Mouse (Mus musculus) adrenal gland, postnatal 10 days (tissue): ENCODE data around the gene Hacl1. TPM values are rescaled to one million over a fixed set of nuclear protein-coding genes. Genes with fewer than 3 reads are reported as not detected.

Experiments
- DNase-seq: peaks from one replicate; pipeline ENCODE4 v3.0.0; 2021; ENCODE audit warnings: mixed read lengths
- long read RNA-seq, 2 experiments: library from polyadenylated mRNA; stranded (forward); transcript quantifications; one replicate each; pipeline ENCODE4 v2.0.0; 2021
- total RNA-seq, 2 experiments: library from RNA; stranded (reverse); gene quantifications; 2 replicates each; pipeline ENCODE4 v1.2.3; 2021

The Hacl1 gene
- total RNA-seq, result 100 to 1,000 TPM in 1 of 2 experiments, 10 to 100 TPM in 1; 86.3 to 159 TPM
- long read RNA-seq, experiment 1, transcript Hacl1-201 (17 exons, 2,644 nt), result major isoform, 188 of 202 reads
- long read RNA-seq, experiment 1, partial matches to known transcripts, result 8 of 202 reads
- long read RNA-seq, experiment 1, other reads (novel, unspliced or antisense), result 6 of 202 reads
- long read RNA-seq, experiment 2, transcript Hacl1-201 (17 exons, 2,644 nt), result major isoform, 37 of 42 reads
- long read RNA-seq, experiment 2, partial matches to known transcripts, result 4 of 42 reads
- long read RNA-seq, experiment 2, other reads (novel, unspliced or antisense), result 1 of 42 reads

DNA sequence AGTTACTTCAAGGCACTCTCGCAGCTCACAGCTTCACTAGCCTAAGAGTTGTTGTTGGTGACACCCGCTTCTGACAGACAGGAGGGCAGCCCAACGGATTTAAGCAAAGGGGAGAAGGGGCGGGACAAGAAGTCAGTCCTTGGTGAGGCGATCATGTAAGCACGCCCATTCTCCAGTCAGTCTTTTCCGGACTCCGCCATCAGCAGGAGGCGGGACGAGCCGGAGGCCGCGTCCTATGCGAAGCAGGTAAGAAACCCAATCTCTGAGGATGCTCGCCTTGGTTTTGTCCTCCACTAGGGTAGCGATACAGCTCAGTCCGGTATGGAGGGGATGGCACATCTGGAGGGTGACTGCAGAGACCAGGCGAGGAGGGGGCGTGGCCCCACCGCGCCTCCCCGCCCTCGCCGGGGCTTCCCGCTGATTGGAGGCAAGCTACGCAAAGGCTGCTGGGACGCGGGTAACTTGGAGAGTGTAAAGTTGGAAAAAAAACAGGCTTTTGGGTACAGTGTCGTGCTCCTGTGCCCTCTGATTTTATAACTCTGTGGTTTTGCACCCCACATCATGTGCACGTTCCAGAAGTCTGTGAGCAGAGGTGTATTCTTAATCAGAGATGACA, at the start of gene Hacl1, which contains the start of gene Btd:
TSS of gene Hacl1 (minus strand) at position 397 of the 616 bp plus-strand sequence.
TSS of gene Btd (plus strand) at position 139 of the 616 bp plus-strand sequence.
- DNase-seq, result peak; percentile 92

- DNase-seq, result no peak
These were observed 45.1 kb upstream of the Hacl1 start for GRCm38 (mm10) chr14:31686231-31686630.

DNA sequence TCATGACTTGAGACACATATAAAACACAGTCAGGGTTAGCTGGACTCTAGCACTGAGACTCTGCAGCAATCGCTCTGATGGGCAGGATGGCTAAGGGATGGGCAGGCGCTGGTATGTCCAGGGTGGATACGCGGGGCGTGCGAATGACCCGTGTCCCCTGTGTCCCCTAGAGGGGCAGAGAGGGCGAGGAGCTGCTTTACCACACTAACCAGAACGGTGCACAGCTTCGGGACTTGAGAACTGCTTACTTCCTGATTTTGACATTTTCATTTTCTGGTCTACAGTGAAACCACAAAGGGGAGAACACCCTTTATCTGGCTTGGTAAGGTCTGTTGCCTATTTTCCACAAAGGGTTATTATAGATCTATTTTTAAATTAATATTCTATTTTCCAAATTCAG, 44.6 kb upstream of the Hacl1 start:
- DNase-seq, result no peak

DNA sequence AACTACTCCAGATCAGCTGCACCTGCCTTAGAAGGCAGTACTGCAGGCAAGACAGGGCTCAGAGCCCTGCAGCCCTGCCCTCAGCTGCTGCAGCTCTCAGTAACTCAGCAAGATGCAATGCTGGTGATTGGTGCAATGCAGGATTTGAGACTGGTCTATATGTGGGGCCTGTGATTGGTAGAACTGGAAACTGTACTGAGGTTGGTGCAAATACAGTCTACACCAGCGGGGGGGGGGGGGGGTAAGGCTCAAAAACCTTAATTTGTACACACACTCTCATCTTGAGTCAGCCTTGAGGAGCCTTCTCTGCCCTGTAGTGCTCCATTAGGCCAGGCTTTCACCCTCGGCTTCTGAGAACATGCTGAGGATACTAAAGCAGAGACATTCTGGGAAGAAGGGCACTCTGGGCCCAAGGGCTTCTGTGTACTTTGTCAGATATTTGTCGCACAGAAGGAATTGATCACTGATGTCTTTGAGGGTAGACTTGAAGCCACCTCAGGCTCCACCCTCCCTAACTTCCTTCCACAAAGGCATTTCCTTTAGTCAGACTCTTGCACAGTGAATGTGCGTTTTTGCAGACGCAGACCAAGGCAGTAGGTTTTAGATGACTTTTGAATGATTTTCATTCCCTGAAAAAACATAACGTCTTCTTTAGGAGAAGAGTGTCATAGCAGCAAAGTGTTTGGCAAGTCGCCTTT, 43.4 kb upstream of the Hacl1 start:
- DNase-seq, result no peak

- no peak for DNase-seq
These were observed 42.5 kb upstream of the Hacl1 start for GRCm38 (mm10) chr14:31683610-31684009.

DNA sequence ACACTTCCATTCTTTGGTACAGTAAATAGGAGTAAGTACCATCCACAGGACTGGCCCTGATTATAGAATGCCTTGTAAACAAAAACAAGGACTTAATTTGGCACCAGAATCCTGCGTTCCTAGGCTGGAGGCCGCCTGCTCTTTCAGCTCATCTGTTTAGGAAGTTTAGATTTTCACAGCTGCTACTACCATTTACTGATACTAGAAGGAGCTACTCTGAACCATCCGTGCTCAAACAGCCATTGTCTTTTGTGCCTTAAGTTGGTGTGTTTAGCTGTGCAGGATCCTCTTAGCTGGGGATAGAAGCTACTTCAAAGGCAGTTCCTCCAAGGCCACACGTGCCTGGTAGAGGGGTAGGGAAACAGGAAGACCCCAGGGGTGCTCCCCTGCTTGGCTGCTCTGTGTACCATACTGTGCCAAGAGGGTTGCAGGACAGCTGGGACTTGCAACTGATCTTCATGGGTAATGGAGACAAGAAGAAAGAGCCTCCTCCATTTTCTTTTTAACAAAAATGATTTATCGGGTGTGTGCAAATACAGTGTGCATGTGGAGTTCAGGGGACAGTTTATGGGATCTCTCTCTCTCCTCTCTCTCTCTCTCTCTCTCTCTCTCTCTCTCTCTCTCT, 41.0 kb upstream of the Hacl1 start:
- no peak for DNase-seq

GRCm38 (mm10) chr14:31681291-31681690, 40.2 kb upstream of the Hacl1 start:
- no peak for DNase-seq

- DNase-seq, result no peak
These were observed 39.6 kb upstream of the Hacl1 start for GRCm38 (mm10) chr14:31680656-31681055.

- DNase-seq, result no peak
These were observed 30.7 kb upstream of the Hacl1 start for GRCm38 (mm10) chr14:31671635-31672320.

GRCm38 (mm10) chr14:31669642-31670490, 28.8 kb upstream of the Hacl1 start:
- no peak for DNase-seq

- DNase-seq, result peak; percentile 86
These were observed 28.1 kb upstream of the Hacl1 start for GRCm38 (mm10) chr14:31669161-31669611.

DNA sequence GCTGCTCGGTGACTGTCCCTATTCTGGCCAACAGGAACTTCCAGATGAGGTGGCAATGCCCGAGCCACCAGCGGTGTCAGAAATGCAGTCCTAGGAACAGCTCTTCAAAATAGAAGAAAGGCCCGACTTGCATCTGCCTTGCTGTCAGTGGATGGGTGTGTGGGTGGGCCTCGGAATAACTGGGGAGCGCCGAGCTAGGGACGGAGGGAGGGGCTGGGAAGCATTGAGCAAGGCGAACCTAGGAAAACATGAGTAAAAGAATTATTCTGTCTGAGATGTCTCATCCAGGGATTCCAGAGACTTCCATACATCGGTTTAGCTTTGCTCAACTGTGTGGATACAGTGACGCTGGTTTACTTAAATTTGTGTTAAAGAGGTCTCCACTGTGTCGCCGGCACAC, 27.2 kb upstream of the Hacl1 start:
- no peak for DNase-seq

- DNase-seq, result no peak
These were observed 26.7 kb upstream of the Hacl1 start for GRCm38 (mm10) chr14:31667741-31668140.

- DNase-seq, result no peak
These were observed 26.0 kb upstream of the Hacl1 start for GRCm38 (mm10) chr14:31666931-31667705.

GRCm38 (mm10) chr14:31665566-31665940, 24.5 kb upstream of the Hacl1 start:
- no peak for DNase-seq

- DNase-seq, result no peak
These were observed 23.9 kb upstream of the Hacl1 start for GRCm38 (mm10) chr14:31664903-31665565.

DNA sequence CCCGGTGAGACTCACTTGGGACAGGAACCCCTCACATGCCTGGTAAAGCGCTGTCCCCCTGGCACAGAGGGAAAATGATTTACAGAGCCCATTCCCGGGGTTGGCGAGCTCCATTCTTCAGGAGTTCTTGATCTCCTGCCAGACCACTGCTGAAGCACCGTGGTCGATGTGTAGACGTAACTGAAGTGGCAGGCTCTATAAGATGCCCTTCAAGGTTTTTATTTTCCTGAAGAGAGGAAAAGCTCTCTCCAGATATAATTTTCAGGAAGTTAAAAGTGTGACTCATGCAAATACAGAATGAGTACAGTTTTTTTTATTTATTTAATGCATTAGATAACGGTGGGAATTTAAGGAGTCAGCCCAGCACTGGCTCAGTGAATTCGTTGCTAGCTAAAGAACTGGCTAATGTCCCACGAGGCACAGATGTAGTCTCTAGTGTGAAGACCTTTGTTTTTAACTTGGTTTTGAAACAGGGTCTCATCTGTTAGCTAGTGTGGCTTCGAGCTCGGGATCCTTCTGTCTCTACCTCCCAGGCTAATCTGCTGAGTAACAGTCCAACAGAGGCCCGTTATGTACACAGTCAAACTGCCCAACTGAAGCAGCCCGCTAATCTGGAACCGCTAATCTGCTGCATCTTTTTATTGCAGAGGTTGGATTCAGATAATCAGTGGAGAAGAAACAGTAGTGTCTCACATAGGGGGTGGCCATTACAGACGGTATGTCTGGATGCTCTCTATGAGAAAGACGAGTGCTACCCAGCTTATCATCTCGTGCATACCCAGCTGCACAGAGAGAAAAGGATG, 23.2 kb upstream of the Hacl1 start:
- no peak for DNase-seq

DNA sequence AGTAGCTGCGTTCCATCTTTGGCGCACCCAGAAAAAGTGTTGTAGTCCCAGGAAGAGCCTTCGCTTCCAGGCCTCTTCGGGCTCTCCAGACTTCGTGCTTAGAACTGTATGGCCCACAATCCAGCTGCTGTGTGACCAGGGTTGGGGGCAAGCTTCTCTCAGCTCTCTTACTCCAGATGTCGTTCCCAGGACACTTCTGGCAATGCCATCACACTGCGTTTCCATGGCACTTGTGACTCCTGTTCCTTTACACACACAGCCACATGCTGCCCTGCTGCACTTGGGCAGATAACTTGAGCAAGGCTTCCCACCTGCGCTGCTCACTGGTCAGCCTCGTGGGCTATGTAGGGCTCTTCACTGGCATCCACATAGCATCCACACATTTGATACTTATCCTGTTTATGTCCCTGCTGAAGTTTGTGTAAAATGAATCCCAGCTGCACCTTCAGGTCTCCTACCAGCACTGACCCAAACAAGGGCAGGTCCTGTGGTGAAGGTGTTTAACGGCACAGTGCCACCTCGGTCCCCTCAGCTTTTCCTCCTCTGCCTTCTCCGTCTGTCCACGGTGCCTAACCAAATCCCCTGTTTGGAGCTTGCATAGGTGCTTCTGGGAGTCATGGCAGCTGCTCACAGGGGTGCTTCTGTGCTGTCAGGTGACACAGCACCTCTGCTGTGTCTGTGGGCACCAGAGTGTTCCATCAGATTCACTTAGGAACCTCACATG, 22.5 kb upstream of the Hacl1 start:
- DNase-seq, result no peak
